Comparison of ENCODE assay signal across 7 mouse cellular contexts in the genomic region with DNA sequence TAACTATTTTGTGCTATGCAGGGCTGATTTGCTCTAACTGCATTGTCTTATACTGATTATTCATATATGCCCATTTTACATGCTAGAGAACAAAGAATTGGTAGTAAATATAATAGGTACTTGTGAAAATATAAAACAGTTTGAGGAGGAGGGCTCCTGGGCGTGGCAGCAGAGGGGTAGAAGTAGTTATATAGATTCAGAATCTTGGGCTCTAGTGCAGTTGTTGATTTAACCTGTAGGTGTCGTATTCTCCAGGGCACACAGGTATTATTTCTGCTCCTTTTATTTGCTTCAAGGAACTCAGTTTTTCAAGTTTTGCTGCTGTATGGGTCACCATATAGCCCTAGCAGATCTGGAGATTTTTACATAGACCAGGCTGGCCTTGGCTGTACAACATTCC. TPM values are rescaled to one million over a fixed set of nuclear protein-coding genes. Genes with fewer than 3 reads are reported as not detected.
DNase-seq lines count a peak whose midpoint lies in the region; ATAC-seq and TF ChIP-seq lines count a peak whose summit lies in the region.

No protein-coding gene starts in this region.

- no peak for TF ChIP-seq POLR2A in thymus, adult 2 months (IDR thresholded peaks at IDR 0.05; ENCODE audit: control insufficient read depth, extremely low read depth, insufficient read depth, low read length, poor library complexity)

- TF ChIP-seq CTCF in thymus, adult 2 months (IDR thresholded peaks at IDR 0.05; ENCODE audit: borderline replicate concordance, control insufficient read depth, extremely low read depth, insufficient read depth, low read length, poor library complexity) = no peak

- H3K4me1 ChIP-seq in thymus, adult 2 months (replicated peaks; ENCODE audit: control insufficient read depth, insufficient read depth, low read length) = 0 out of 2 replicates have a peak, but pooled peaks cover 2% of the 10 kb centered on the region
- H3K4me1 ChIP-seq in embryonic facial prominence, embryonic 13.5 days = peaks cover 9% of the 10 kb centered on the region
- peaks cover 12% of the 10 kb centered on the region for H3K4me1 ChIP-seq in limb, embryonic 13.5 days
- H3K4me1 ChIP-seq in stomach, embryonic 15.5 days = 0 out of 2 replicates have a peak, but pooled peaks cover 4% of the 10 kb centered on the region

- no peak overlapping the region for H3K4me3 ChIP-seq in thymus, adult 2 months (ENCODE audit: control insufficient read depth, insufficient read depth, low read length)
- H3K4me3 ChIP-seq in embryonic facial prominence, embryonic 13.5 days = peak overlapping the region; percentile 88
- H3K4me3 ChIP-seq in limb, embryonic 13.5 days = peak overlapping the region; percentile 77
- peak overlapping the region; percentile 75 for H3K4me3 ChIP-seq in stomach, embryonic 15.5 days (replicated peaks)

- no peak for ATAC-seq in embryonic facial prominence, embryonic 13.5 days (ENCODE audit: insufficient number of reproducible peaks, insufficient read depth, low FRiP score, low TSS enrichment, low read depth)
- no peak for ATAC-seq in limb, embryonic 13.5 days (ENCODE audit: low FRiP score, low read depth)
- ATAC-seq in stomach, embryonic 15.5 days (ENCODE audit: insufficient read depth, low FRiP score, low read depth) = no peak

- peak overlapping the region; percentile 67 for H3K4me2 ChIP-seq in embryonic facial prominence, embryonic 13.5 days
- H3K4me2 ChIP-seq in limb, embryonic 13.5 days (replicated peaks) = peak overlapping the region; percentile 62
- peak overlapping the region; percentile 50 for H3K4me2 ChIP-seq in stomach, embryonic 15.5 days

- H3K27me3 ChIP-seq in thymus, adult 2 months (ENCODE audit: control insufficient read depth, insufficient read depth, low read length) = no peaks in the 10 kb centered on the region
- no peaks in the 10 kb centered on the region for H3K27me3 ChIP-seq in embryonic facial prominence, embryonic 13.5 days
- no peaks in the 10 kb centered on the region for H3K27me3 ChIP-seq in limb, embryonic 13.5 days
- H3K27me3 ChIP-seq in stomach, embryonic 15.5 days (replicated peaks) = no peaks in the 10 kb centered on the region

- H3K27ac ChIP-seq in thymus, adult 2 months (ENCODE audit: control insufficient read depth, insufficient read depth, low read length) = no peak overlapping the region; the same call in 1 of the 2 replicates
- H3K27ac ChIP-seq in embryonic facial prominence, embryonic 13.5 days = 0 out of 2 replicates have a peak overlapping the region, but pooled peaks have one; percentile 7
- H3K27ac ChIP-seq in limb, embryonic 13.5 days = no peak overlapping the region
- H3K27ac ChIP-seq in stomach, embryonic 15.5 days = no peak overlapping the region

- peak; percentile 48 for DNase-seq in thymus, adult 2 months
- no peak for DNase-seq in thymus, adult 18-20 months
- no peak for DNase-seq in adrenal gland, adult 18-20 months (ENCODE audit: low spot score in 2 of 2)
- DNase-seq in layer of hippocampus, adult 9-11 months = no peak

- H3K9ac ChIP-seq in embryonic facial prominence, embryonic 13.5 days = no peak overlapping the region
- H3K9ac ChIP-seq in limb, embryonic 13.5 days = peak overlapping the region; percentile 83; the same call in 1 of the 2 replicates
- no peak overlapping the region for H3K9ac ChIP-seq in stomach, embryonic 15.5 days

- H3K9me3 ChIP-seq in embryonic facial prominence, embryonic 13.5 days = no peaks in the 10 kb centered on the region
- no peaks in the 10 kb centered on the region for H3K9me3 ChIP-seq in limb, embryonic 13.5 days
- H3K9me3 ChIP-seq in stomach, embryonic 15.5 days = no peaks in the 10 kb centered on the region

- 54% methylated on average over 2 of the region's 2 CpGs for WGBS in thymus, adult 2 months
- WGBS in embryonic facial prominence, embryonic 13.5 days = 69% methylated on average over 2 of the region's 2 CpGs
- WGBS in limb, embryonic 13.5 days = 71% methylated on average over 2 of the region's 2 CpGs
- 47% methylated on average over 2 of the region's 2 CpGs for WGBS in stomach, embryonic 15.5 days

- no peaks in the 10 kb centered on the region; the same call in 1 of the 2 replicates for H3K36me3 ChIP-seq in thymus, adult 2 months (ENCODE audit: control insufficient read depth, insufficient read depth, low read length)
- H3K36me3 ChIP-seq in embryonic facial prominence, embryonic 13.5 days = peaks cover 6% of the 10 kb centered on the region; the same call in 1 of the 2 replicates
- H3K36me3 ChIP-seq in limb, embryonic 13.5 days = peaks cover 5% of the 10 kb centered on the region; the same call in 1 of the 2 replicates
- H3K36me3 ChIP-seq in stomach, embryonic 15.5 days = 0 out of 2 replicates have a peak, but pooled peaks cover 5% of the 10 kb centered on the region

RNA-seq across cellular contexts. Expression of a gene that starts 1.1 kb away (rescaled TPM):
- polyA plus RNA-seq in thymus, adult 2 months (2012; rRNA removed) = 29.5 and 36.3 TPM in 2 replicates
- 10.2 and 11.3 TPM in 2 replicates for polyA plus RNA-seq in embryonic facial prominence, embryonic 13.5 days (2015; fragmentation: Nextera tagmentation; extraction: Ambion mirVana)
- polyA plus RNA-seq in limb, embryonic 13.5 days (2015; fragmentation: Nextera tagmentation; extraction: Ambion mirVana) = 10.2 and 12.0 TPM in 2 replicates
- polyA plus RNA-seq in stomach, embryonic 15.5 days (2015; fragmentation: Nextera tagmentation; extraction: Ambion mirVana) = 7.4 and 9.3 TPM in 2 replicates
- total RNA-seq in adrenal gland, adult 18-20 months (2021) = 1 to 10 TPM; 1.5 to 1.9 TPM
